Mouse (Mus musculus) intestine, postnatal 0 days (tissue): ENCODE measurements at regions not wholly inside any gene's neighbourhood (a gene's known extent, or its start where the extent isn't known, plus 50 kb on each side); places are given as distances from the start of the nearest gene placed in this dataset.

ENCODE experiments used
- ATAC-seq: fragments of 200-750 bp; cut with Nextera tagmentation; 2 replicates; pipeline ENCODE4 v1.8.0; 2017; ENCODE audit warnings: mild to moderate bottlenecking, moderate TSS enrichment, moderate library complexity
- H3K27ac ChIP-seq: fragments of 300-500 bp; sonication (generic); 2 replicates; pipeline ENCODE4 v1.5.1; 2014; ENCODE audit warnings: mild to moderate bottlenecking, low read depth, low read length, moderate library complexity
- H3K27me3 ChIP-seq: fragments of 300-500 bp; sonication (generic); replicated peaks from 2 replicates; pipeline ENCODE4 v1.6.1; 2014; ENCODE audit warnings: low read length, mixed read lengths; ENCODE audit not compliant: control insufficient read depth, insufficient read depth
- H3K36me3 ChIP-seq: fragments of 300-500 bp; sonication (generic); 2 replicates; pipeline ENCODE4 v1.6.1; 2014; ENCODE audit warnings: mild to moderate bottlenecking, moderate library complexity; ENCODE audit not compliant: control insufficient read depth, insufficient read depth
- H3K4me1 ChIP-seq: fragments of 300-500 bp; sonication (generic); replicated peaks from 2 replicates; pipeline ENCODE4 v1.6.1; 2014; ENCODE audit warnings: antibody characterized with exemption, low read length, mixed read lengths; ENCODE audit not compliant: control insufficient read depth, insufficient read depth
- H3K4me2 ChIP-seq: fragments of 300-500 bp; sonication (generic); replicated peaks from 2 replicates; pipeline ENCODE4 v1.6.1; 2014; ENCODE audit warnings: low read depth, mild to moderate bottlenecking, moderate library complexity
- H3K4me3 ChIP-seq: fragments of 300-500 bp; sonication (generic); 2 replicates; pipeline ENCODE4 v1.5.1; 2014; ENCODE audit warnings: low read depth, low read length
- H3K9ac ChIP-seq: fragments of 300-500 bp; sonication (generic); 2 replicates; pipeline ENCODE4 v1.6.1; 2014; ENCODE audit warnings: mild to moderate bottlenecking, low read depth, low read length
- H3K9me3 ChIP-seq: fragments of 300-500 bp; sonication (generic); 2 replicates; pipeline ENCODE4 v1.6.1; 2016; ENCODE audit warnings: mixed run types; ENCODE audit not compliant: control insufficient read depth
- CTCF ChIP-seq: sonication (generic); IDR thresholded peaks from 2 replicates; pipeline ENCODE4 v1.5.1; 2016; ENCODE audit warnings: low read depth, mild to moderate bottlenecking, control low read depth, antibody characterized with exemption, moderate library complexity
- WGBS: fragments of 180-500 bp; shearing (Covaris S2); extraction: QIAGEN DNeasy Blood & Tissue Kit; methylation state at CpG from one replicate; pipeline ENCODE4 v1.1.7; 2014; 5-methylcytosine and 5-hydroxymethylcytosine counted together

DNA sequence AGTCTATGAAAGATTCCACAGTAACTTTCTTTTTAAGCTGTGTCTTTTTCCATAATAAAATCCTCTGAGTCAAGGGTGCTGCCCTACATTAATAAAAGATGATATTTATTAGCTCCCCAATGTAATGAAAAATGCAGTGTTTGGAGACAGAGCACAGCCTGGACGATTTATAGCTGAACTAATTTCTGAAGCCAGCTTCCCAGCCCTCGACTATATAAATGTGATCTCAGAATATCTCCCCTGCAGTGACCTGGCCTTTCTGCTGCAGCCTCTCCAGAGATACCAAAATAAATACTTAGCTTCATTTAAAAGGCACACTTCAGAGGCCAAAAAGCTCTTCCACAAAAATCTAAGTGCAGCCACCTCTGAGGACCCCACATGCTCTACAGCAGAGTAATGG lies 534.7 kb downstream of the Zfp619 start:
- WGBS = 53% methylated on average over 2 of the region's 2 CpGs
- no peak for TF ChIP-seq CTCF
- Histone ChIP-seq H3K36me3 (no peaks in the 10 kb centered on the region), H3K4me3 (no peak overlapping the region), H3K4me1 (no peaks in the 10 kb centered on the region), H3K27ac (no peak overlapping the region), H3K9ac (no peak overlapping the region), H3K9me3 (no peaks in the 10 kb centered on the region), H3K27me3 (no peaks in the 10 kb centered on the region), H3K4me2 (no peak overlapping the region)
- no peak for ATAC-seq

DNA sequence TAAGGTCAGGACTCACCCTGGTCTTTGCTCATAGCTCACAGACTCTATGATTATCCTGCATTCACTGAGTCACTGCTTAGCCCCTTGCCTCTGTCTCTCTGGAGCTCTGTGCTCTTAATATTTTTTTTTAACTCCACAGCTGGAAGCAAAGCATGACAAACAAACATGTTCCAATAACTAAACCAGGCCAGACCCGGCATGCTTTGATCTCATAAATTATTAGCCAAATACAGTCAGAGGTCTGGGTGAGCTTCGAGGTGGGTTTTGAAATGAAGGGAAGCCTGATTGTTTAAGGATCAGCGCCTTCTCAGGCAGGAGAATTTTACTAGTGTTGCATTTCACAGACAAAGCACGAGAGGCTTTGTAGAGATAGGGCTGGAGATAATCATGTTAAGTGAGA lies 541.3 kb downstream of the Zfp619 start:
- no peak for TF ChIP-seq CTCF
- H3K27me3 ChIP-seq = no peaks in the 10 kb centered on the region
- ATAC-seq = no peak

GRCm38 (mm10) chr7:40064631-40065030 lies 547.1 kb downstream of the Zfp619 start:
- ATAC-seq = no peak
- Histone ChIP-seq H3K4me2 (no peak overlapping the region), H3K36me3 (no peaks in the 10 kb centered on the region), H3K4me3 (no peak overlapping the region), H3K4me1 (no peaks in the 10 kb centered on the region), H3K9ac (no peak overlapping the region), H3K27ac (no peak overlapping the region), H3K27me3 (no peaks in the 10 kb centered on the region), H3K9me3 (no peaks in the 10 kb centered on the region)
- WGBS = 51% methylated on average over 2 of the region's 2 CpGs
- no peak for TF ChIP-seq CTCF

More for the DNA sequence above, 541.3 kb downstream of the Zfp619 start:
- WGBS = 43% methylated on average over 4 of the region's 4 CpGs
- H3K27ac ChIP-seq = no peak overlapping the region
- no peak overlapping the region for H3K9ac ChIP-seq
- H3K4me1 ChIP-seq = no peaks in the 10 kb centered on the region
- no peak overlapping the region for H3K4me2 ChIP-seq
- no peak overlapping the region for H3K4me3 ChIP-seq
- no peaks in the 10 kb centered on the region for H3K9me3 ChIP-seq
- H3K36me3 ChIP-seq = no peaks in the 10 kb centered on the region

DNA sequence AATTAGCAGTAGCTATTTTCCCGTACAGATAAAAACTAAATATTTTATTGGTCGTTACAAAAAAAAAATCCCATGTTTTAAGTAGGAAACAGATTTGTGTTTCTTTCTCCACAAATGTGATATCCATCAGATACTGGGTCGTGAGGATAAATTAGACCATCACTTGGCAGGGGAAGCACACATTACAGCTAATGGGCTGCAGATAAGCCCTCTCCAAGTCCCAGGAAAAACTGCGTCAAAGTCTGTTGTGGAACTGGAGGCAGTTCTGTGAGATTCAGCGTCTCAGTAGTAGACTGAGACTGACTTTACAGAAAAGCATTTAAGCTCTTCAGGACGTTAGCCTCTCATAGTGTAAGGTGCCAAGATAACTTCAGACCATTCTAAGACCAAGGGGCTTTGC lies 548.0 kb downstream of the Zfp619 start:
- no peaks in the 10 kb centered on the region for H3K36me3 ChIP-seq
- 61% methylated on average over 6 of the region's 6 CpGs for WGBS
- H3K4me3 ChIP-seq = no peak overlapping the region
- TF ChIP-seq CTCF = no peak
- no peak overlapping the region for H3K27ac ChIP-seq
- no peaks in the 10 kb centered on the region for H3K9me3 ChIP-seq
- H3K9ac ChIP-seq = no peak overlapping the region
- no peak for ATAC-seq
- H3K27me3 ChIP-seq = no peaks in the 10 kb centered on the region
- H3K4me2 ChIP-seq = no peak overlapping the region
- no peaks in the 10 kb centered on the region for H3K4me1 ChIP-seq

DNA sequence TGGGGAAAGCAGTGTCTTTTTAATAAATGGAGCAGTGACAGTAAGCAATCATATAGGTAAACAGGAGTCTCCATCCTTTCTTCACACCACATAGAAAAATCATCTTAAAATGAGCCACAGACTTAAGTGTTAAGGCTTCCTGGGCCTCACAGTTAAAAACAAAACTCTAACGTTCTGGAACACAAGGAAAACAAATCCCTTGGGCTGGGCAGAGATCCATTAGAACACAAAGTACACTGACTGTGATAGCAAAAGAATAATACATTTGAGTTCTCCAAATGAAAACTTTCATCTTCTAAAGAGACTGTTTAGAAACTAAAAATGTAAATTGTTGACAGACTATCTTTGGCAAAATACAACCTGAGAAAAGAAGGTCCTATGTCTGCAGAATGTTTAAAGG lies 549.8 kb downstream of the Zfp619 start:
- 56% methylated on average over 1 of the region's 1 CpGs for WGBS
- no peaks in the 10 kb centered on the region for H3K4me1 ChIP-seq
- no peak for ATAC-seq
- no peaks in the 10 kb centered on the region for H3K36me3 ChIP-seq
- no peak overlapping the region for H3K27ac ChIP-seq
- H3K4me3 ChIP-seq = no peak overlapping the region
- TF ChIP-seq CTCF = no peak
- H3K9ac ChIP-seq = no peak overlapping the region
- H3K9me3 ChIP-seq = no peaks in the 10 kb centered on the region
- H3K4me2 ChIP-seq = no peak overlapping the region
- no peaks in the 10 kb centered on the region for H3K27me3 ChIP-seq

DNA sequence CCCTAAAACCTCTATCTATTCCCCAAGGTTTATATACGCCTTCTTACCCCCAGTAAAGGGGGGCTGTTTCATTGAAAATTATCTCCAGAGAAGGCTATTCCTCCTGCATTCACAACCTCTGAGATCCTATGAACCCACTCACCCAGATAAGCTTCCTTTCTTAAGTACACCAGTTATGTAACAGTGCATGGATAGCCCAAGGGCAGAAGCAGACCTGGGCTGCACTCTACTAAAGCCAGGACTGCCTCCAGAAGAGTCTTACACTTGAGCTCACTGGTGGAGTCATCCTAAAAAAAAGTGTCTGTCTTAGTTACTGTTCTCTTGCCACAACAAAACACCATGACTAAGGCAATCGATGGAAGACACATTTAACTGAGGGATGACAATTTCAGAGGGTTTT lies 553.7 kb downstream of the Zfp619 start:
- Histone ChIP-seq H3K4me2 (no peak overlapping the region), H3K27ac (no peak overlapping the region), H3K36me3 (no peaks in the 10 kb centered on the region), H3K27me3 (no peaks in the 10 kb centered on the region), H3K9me3 (no peaks in the 10 kb centered on the region), H3K4me3 (no peak overlapping the region), H3K9ac (no peak overlapping the region), H3K4me1 (no peaks in the 10 kb centered on the region)
- 64% methylated on average over 2 of the region's 2 CpGs for WGBS
- TF ChIP-seq CTCF = no peak
- ATAC-seq = no peak

DNA sequence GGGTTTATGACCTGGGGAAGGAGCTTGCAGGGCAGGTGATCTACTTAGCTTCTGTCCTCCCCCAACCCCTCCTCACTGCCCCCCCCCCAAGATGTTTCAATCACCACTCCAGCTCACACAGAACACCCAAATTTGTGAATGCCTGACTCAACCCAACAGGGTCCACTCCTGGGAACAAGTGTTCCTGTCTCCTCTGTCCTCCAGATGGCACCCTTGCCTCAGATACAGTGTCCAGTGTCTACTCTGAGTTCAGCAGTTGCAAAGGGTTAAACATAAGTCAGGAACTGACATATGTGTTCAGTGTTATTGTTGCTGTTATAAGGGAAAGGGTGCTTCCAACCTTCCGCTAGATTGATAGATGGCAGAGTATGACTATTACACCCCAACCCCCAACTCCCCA lies 554.9 kb downstream of the Zfp619 start:
- no peaks in the 10 kb centered on the region for H3K4me1 ChIP-seq
- no peak overlapping the region for H3K9ac ChIP-seq
- peak; percentile 47 for TF ChIP-seq CTCF
- no peak overlapping the region for H3K4me3 ChIP-seq
- H3K4me2 ChIP-seq = no peak overlapping the region
- H3K36me3 ChIP-seq = no peaks in the 10 kb centered on the region
- 58% methylated on average over 1 of the region's 1 CpGs for WGBS
- H3K27me3 ChIP-seq = no peaks in the 10 kb centered on the region
- H3K9me3 ChIP-seq = no peaks in the 10 kb centered on the region
- ATAC-seq = no peak
- H3K27ac ChIP-seq = no peak overlapping the region
